Mouse (Mus musculus) myocyte (in vitro differentiated cells): ENCODE measurements around the gene Hectd4.

Experiments
- MAX ChIP-seq: IDR thresholded peaks from one replicate; pipeline ENCODE4 v1.6.1; 2011; ENCODE audit warnings: low read depth, mild to moderate bottlenecking, control low read depth
- USF1 ChIP-seq: IDR thresholded peaks from one replicate; pipeline ENCODE4 v1.6.1; 2011; ENCODE audit warnings: low read depth, mild to moderate bottlenecking, control low read depth, moderate library complexity

DNA sequence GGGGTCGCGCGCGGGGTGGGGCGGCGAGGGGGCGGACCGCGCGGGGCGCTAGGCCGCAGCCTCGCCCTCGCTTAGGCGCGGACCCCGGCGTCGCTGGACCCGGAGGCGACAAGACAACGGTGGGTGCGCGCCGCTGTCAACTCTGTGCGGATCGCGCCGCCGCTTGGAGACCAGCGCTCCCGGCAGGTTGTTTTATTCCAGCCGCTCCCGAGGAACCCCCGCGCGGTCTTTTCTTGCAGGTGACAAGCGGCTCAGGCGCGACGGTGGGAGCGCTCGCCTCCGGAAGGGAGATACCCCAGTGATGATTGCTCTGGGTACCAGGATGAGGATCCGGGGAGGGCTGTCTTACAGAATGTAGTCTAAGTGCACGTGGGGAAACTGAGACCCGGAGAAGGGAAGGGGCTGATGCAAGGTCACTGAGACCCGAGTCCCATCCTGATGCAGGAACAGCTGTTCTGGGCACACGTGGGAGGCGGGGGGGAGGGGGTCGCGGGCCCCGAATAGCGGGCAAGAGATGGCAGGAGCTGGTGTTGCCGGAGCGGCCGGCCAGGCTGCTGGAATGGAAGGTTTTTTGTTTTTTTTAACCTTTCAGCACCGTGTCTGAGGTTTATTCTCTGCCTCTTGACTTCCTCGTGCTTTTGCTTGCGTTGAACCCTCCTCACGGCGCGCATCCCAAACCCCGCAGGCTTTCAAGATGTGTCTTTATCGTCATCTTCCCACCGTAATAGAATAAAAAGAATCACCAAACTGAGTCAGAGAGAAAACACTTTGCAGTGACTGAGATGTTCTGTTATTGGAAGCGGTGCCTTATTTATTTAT is 178.3 kb downstream of the Hectd4 start:
- TF ChIP-seq USF1 (no peak), MAX (no peak)
